Mouse (Mus musculus): ENCODE data around the gene Mms22l. TPM values are rescaled to one million over a fixed set of nuclear protein-coding genes. Genes with fewer than 3 reads are reported as not detected.
"Not testable (repeated sequence)": the region's sequence is repeated elsewhere in the genome, so short reads cannot be mapped to it uniquely, and the experiment has no call there.

Mms22l gene
- total RNA-seq, 2 experiments from 2014 or later = 1.5 TPM

DNA sequence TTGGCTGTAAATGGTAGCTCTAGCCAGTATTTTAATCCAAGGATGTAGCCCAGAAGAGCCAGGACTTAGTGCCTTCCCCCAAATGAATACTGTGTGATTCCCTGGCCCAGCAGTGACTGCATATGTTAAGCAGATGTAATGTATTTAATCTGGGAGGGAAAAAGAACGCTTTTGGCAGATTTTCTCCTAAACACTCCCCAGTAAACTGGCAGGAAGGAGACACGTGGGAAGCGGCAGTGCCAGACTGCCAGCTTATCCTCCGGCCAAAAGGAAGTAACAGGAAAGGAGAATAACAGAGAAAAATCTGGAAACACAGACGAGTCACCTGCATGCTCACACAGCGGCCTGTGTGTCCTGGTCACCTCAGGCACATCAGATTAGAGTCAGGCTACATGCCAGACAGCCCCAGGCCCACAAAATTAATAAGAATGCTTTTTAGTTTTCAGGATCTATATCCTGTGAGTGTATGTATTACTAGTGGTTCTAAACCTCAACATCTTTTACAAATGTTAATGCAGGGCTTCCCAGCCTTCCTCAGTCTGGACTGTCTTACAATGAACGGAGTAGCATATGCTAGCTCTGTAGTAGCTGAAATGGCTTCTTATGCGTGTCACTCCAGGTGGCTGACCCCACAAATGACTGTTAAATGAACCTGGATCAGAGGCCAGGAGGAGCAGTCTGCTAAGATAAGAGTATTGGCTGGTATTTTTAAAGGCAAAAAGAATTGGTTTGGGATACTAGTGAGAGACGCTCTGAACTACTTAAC is 125.4 kb downstream of the Mms22l start:
- peak; percentile 37 to 44 for DNase-seq

DNA sequence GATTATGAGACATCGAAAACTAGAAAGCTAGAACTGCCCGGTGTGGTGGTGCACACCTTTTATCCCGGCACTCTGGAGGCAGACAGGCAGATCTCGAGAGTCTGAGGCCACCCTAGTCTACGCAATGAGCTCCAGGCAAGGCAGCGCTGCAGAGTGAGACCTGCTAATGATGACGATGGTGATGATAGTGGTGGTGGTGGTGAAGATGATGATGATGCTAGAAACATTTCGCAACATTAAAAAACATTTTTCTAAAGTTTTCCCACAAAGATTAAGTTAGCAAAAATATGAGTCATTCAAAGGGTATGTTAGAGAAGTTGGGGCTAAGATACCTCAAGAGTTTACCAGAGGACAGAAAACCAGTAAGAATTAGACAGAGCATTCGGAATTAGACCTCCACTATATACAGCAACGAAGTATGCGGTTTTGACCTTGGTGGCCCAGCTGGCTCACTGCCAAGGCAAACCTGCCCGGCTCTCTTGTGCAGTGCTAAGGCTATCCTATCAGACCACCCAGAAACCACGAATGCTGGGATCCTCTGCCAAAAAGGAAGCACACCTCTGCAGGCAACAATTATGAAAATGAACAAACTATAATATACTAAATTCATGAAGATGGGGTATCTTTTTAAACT is 129.8 kb downstream of the Mms22l start:
- no peak for DNase-seq

DNA sequence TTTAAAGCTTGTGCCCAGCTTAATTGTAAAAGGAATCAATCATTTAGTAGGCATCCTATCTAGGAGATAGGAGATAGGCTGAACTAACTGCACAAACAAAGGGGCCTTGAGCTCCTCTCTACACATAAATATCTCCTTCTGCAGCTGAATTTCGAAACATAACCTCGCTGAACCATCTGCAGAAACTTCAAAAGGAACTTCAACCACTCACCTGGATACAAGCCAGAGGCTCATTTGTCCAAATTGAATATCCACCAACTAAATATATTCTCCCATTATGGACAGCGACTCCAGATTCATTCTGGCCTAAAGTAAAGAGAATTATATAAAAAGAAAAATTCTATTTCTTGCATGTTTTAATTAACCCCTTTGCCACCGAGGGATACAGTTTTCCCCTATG is 130.4 kb downstream of the Mms22l start:
- DNase-seq = no peak

DNA sequence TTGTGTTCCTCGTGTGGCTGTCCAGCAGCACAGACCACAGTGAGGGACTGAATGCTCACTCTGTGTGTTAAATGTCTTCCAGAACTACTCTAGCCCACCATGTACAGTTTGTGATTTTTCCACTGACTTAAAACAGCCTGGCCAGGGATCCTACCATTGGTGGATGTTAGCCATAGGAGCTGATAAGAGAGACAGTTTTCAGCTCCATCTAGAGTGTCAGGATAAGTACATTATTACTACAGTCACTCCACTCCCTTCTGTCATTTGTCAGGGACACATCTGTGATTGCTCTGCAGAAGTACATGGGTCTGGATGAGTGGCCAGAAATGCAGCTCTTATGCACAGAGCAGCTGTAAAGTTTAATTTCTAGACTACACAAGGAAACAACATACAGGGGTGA is 131.6 kb downstream of the Mms22l start:
- no peak for DNase-seq

DNA sequence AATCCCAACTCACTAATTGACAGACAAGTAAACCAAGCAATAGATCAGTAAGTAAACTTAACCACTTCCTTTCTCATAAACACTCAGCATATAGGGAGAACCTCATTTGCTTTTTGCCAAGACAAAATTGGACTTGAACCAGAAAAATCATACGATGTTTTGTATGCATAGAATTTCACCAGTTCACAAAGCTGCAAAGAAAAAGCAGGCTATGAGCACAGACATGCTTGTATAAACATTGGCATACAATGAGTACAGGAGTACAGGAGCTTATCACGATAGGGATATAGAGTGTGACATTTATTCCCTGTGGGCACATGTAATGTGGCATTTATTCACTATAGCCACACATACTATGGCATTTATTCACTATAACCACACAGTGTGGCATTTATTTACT is 134.2 kb downstream of the Mms22l start:
- no peak for DNase-seq

DNA sequence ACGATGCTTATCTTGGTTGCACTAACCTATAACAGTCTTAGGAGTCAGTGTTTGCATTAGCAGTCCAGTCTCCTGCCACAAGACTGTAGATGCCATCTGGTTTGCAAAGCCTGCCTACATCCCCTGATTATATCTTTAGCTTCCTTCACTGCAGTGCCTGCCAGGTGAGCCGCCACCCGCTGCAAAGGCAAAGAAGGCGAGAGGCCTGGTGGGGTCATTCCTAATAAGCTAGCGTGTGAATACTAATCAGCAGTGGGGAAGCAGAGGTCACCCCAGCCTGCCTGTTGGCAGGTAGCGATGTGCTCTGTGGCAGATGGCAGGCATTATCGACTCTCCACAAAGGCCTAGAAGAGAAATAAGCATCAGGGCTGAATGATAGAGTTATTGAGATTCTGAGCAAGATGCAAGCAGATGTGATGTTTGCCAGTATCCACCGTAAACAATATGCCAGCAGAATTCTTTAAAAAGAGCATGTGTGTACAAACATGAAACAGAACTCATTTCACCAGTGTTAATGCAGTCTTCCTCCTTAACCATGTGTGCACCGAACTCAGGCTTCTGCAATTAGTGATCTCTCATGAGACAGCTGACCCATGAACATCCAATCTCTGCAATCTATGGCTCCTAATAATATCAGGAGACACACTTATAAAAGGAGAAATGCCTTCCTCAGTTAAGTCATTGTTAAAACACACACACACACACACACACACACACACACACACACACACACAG is 135.1 kb downstream of the Mms22l start:
- no peak for DNase-seq

DNA sequence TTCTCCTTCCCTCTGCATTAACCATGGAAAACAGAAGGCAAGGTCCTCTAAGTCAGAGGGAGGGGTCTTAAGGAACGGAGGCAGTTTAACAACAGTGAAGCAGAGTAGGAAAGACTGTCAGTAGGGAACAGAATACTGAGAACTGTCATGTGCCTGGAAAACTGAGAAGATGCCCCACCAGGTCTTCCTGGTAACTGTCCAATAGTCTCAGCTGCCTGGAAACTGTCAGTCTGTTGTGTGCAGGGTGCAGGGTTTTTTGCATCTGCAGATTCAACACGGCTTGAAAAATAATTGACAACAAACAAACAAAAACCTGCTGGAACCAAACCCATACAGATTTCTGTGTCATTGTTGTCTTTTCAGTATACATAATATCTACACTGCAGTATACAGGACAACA is 146.1 kb downstream of the Mms22l start:
- no peak for DNase-seq

DNA sequence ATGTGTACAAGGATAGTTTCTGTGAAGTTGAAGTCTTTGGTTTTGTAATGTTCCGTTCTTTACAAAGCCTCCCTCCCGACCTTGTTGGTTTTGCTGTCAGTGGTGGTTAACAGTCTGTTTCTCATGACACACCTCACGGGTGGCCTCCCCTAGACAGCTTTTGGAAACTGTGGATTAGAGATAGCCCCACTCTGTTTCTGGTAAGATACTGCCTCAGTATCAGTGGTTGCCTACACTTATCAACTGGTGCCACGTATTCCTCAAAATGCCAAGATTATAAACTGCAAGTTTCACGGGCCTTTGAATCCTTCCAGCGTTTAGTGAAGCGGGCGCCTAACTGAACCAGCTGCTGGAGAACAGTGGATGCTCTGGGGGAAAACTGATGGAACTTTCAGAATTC is 148.5 kb downstream of the Mms22l start:
- DNase-seq = not testable (repeated sequence)
